Mouse (Mus musculus): Measurements from ENCODE around the gene Tmem131.

DNA sequence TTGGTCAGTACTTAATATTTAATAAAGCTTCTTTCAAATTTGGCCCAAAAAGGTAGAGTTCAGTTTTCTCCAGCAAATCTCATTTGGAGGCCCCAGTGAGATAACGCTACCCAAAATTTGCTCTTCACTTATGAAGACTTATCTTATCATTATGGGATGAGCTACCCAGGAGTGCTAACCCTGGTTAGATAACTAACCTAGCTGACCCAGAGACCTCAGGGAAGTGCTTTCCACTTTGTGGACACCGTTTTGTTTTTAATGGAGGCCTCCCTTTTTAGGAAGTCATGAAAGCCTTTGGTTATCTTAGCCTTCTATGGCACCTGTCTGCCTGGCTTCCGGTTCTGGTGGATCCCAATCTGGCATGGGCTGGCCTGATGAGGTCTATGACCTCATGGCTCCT is 49.3 kb downstream of the Tmem131 start:
- TF ChIP-seq POLR2A (IDR thresholded peaks at IDR 0.05; ENCODE audit: borderline replicate concordance, extremely low read depth, low read depth, low read length), result no peak
- no peak for TF ChIP-seq CTCF (IDR thresholded peaks at IDR 0.05; ENCODE audit: insufficient read depth, low read length)
